Mouse (Mus musculus): ENCODE results near the gene Eftud2.

The Eftud2 gene

DNA sequence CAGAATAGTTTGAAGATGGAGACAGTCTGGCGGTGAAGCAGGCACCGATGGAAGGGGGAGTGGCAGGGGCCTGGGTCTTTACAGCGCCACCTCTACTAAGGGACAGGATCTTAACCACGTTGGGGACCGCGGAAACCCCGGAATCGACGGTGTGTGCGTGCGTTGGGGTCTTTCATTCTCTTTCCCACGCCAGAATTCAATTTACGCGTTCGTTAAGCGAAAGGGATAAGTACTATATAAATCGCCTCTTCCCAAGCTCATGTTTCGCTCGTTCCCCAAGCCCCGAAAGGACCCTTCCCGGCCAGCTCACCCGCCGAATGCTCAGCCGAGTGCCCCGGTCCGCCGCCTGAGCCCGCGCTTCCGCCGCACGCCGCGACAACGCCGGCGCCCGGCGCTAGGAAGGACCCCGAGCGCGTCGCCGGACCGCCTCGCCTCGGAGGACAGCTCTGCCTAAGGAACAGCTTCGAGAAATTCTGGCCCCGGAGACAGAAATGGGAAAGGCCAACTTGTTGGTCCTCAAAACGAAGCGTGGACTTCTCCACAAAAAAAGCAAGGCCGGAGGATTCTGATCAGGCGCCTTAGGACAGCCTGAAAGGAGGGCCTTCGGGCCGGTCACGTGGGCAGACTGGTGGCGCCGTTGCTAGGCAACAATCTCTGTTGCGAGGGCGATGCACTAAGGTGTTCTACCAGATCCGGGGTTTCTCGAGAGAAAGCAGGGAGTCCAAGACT is at the start of gene Eftud2, which contains the start of gene Ccdc103:
Eftud2 (minus strand) TSS at position 401 of the 729 bp plus-strand sequence.
Ccdc103 (plus strand) TSS at position 620 of the 729 bp plus-strand sequence.
- in situ Hi-C loops (cut with MboI, MseI): no loop called here

DNA sequence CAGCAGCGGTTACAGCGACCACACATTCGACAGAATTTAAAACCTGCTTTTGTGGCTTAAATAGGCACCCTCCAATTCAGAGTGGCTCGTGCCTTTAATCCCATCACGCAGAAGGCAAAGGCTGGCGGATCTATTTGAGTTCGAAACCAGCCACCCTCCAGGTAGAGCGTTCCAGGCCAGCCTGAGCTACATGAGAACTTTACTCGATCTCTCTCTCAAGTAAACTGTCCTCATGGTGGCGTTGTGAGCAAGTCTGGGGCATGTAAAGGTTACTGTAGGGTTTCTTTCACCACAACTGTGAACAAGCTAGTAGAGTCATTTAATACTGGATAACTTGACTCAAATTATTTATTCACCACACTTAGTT is 44.5 kb upstream of the Eftud2 start:
- in situ Hi-C loops (cut with MboI, MseI): no loop called here

GRCm38 (mm10) chr11:102924557-102925350 is 44.0 kb upstream of the Eftud2 start, which contains the start of gene Kif18b:
Gene Kif18b, minus strand, starts transcription at chr11:102925124.
- in situ Hi-C loops (cut with MboI, MseI): no loop called here

GRCm38 (mm10) chr11:102921491-102921890 is 40.7 kb upstream of the Eftud2 start:
- in situ Hi-C loops (cut with MboI, MseI): no loop called here

DNA sequence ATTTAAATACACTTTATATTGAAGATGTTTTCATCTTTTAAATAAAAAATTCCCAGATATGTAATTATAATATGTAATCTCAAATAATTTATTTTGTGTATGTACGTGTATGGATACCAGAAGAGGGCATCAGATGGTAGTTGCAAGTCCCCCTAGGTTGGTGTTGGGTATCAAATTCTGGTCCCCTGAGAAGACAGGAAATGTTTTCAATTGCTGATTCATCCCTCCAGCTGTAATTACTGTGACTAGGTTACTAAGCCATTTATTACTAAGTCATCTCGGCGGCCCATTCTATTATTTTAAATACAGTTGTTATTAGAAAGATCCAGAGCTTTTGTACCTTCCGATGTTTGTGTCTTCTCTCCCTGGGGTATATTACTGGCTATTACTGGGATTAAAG is 37.3 kb upstream of the Eftud2 start:
- in situ Hi-C loops (cut with MboI, MseI): no loop called here

- in situ Hi-C loops (cut with MboI, MseI): no loop called here
Measured at GRCm38 (mm10) chr11:102915380-102915779, 34.6 kb upstream of the Eftud2 start.

- in situ Hi-C loops (cut with MboI, MseI): no loop called here
Measured at GRCm38 (mm10) chr11:102911376-102911775, 30.6 kb upstream of the Eftud2 start.

DNA sequence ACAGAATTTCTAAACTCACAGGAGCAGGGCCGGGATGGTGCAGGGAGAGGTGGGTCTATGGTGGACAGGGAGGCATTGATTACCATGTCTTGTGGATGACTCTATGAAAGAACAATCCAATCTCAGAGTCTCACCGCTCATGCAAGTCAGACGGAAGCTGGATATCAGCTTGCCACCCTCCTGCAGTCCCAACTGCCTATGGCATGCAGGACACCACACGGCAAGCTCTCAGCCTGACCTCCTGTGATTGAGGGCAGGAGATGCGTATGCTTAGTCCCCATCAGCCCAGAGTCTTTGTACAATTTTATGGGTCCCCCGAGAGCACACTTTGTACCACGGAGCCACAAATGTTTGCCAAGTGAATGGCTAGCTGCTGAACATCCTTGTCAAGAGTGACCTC is 22.9 kb upstream of the Eftud2 start:
- in situ Hi-C loops (cut with MboI, MseI): no loop called here

GRCm38 (mm10) chr11:102902107-102902506 is 21.3 kb upstream of the Eftud2 start:
- in situ Hi-C loops (cut with MboI, MseI): no loop called here

DNA sequence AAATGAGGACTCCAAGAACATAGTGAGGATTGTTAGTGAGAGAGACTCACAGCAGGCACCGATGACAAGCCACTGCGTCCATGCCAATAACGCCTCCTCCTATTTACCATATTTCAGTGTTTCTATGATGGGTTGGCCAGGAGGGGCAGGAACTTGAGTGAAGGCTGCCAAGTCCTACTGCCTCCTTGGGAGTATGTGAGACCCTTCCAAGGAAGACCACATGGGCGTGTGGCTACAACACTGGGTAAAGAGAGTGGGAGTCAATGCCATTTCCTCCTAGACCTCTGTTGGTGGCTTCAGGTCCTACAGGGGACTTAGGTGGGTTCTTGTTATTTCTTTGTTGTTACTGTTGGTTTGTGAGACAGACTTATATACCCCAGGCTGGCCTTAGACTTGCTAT is 20.4 kb upstream of the Eftud2 start:
- in situ Hi-C loops (cut with MboI, MseI): no loop called here

DNA sequence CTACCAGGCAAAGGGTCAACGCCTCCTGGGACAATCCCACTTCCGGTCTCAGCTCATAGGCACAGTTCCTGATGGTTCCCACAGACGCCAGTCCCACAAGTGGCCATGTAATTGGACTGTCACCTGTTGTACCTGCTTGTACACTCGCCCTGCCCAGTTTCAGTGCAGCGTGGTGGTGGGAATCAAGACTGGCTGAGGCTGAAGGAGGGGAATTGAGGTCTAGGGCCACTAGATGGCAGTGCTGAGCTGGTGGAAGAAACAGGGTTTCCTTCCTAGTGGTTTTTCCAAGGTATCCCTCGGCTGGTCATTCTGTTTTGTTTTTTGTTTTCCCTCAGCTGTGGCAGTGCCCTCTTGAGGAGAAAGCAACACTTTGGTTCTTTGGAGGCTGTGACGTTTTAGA is 20.0 kb upstream of the Eftud2 start, which contains the start of gene Gfap:
Gfap (minus strand) TSS at position 150 of the 400 bp plus-strand sequence.
- in situ Hi-C loops (cut with MboI, MseI): no loop called here

DNA sequence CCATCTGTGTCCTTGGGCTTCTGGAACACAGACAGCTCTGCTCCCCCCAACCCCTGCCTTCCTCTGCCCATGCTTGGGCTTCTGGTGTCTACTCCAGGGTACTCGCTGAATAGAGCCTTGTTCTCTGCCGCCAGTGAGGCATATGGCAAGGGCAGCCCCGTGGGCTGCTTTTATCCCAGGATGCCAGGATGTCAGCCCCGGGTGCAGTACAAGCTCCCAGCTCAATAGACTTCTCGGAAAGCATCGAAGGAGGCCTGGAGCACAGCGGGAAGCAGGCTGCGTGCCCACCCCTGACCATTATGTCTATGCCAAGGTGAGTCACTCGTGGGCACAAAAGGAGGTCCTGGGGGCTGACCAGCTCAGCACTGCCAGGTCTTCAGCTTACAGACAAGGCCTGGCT is 17.6 kb upstream of the Eftud2 start:
- in situ Hi-C loops (cut with MboI, MseI): loop anchor here (5.0 kb wide), 1 partner anchor 94 kb away; no protein-coding TSS in a partner anchor

GRCm38 (mm10) chr11:102896641-102897040 is 15.9 kb upstream of the Eftud2 start:
- in situ Hi-C loops (cut with MboI, MseI): loop anchor here (5.0 kb wide), 1 partner anchor 96 kb away; no protein-coding TSS in a partner anchor

- in situ Hi-C loops (cut with MboI, MseI): loop anchor here (5.0 kb wide), 1 partner anchor 97 kb away; no protein-coding TSS in a partner anchor
Measured at GRCm38 (mm10) chr11:102895779-102896178, 15.0 kb upstream of the Eftud2 start.

GRCm38 (mm10) chr11:102894716-102895115 is 13.9 kb upstream of the Eftud2 start:
- in situ Hi-C loops (cut with MboI, MseI): loop anchor here (5.0 kb wide), 1 partner anchor 98 kb away; no protein-coding TSS in a partner anchor

- in situ Hi-C loops (cut with MboI, MseI): no loop called here
Measured at GRCm38 (mm10) chr11:102893015-102893651, 12.3 kb upstream of the Eftud2 start.

DNA sequence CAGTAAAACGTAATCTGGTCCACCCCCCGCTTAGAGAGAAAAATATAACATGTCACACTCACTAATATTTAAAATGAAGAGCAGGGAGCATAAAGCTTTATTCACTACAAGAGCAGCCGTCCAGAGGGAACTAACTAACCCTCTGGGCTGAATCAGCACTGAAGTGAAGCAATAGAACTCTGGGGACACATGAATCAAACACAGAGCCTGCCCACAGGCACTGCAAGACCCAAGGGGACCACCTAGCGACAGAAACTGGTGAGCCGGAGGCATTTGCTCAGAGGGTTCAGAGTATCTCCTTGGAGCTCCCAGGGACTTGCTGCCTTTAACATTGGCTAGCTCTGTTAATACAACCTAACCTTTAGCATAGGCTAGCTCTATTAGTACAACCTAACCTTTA is 9.3 kb upstream of the Eftud2 start:
- in situ Hi-C loops (cut with MboI, MseI): no loop called here

DNA sequence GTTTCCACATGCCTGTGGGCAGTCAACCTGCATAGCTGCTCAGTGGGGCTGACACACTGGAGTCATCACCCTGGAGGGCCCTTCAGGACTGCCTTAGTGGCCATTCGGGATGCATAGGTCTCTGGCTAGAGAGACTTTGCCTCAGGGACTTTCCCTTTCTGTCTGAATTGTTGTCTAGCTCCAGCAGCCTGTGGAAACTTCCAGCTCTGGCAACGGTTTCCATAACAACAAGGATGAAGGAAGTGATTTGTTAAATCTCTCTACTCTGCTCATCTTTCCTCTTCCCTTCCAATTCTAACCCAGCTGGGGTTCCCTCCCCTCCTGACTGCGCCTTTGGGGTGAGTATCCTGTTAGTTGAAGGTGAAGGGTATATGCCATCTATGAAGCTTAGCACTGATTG is 7.3 kb upstream of the Eftud2 start:
- in situ Hi-C loops (cut with MboI, MseI): no loop called here

DNA sequence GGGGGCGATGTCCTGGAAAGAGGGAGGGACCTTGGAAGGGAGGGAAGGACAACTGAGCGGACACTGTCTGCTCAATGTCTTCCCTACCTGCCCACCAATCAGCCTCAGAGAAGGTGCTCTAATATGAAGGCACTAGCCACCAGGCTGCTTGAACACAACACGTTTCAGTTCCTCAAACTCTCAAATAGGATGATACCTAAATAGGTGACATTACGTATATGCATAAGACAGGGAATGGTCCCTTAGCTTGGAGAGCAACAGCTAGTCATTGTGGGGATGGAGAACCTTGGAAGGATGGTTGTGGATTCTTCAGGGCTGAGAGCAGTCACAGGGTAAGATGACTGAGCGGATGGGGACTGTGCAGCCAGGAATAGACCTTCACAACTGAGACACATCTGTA is 6.6 kb upstream of the Eftud2 start:
- in situ Hi-C loops (cut with MboI, MseI): no loop called here

DNA sequence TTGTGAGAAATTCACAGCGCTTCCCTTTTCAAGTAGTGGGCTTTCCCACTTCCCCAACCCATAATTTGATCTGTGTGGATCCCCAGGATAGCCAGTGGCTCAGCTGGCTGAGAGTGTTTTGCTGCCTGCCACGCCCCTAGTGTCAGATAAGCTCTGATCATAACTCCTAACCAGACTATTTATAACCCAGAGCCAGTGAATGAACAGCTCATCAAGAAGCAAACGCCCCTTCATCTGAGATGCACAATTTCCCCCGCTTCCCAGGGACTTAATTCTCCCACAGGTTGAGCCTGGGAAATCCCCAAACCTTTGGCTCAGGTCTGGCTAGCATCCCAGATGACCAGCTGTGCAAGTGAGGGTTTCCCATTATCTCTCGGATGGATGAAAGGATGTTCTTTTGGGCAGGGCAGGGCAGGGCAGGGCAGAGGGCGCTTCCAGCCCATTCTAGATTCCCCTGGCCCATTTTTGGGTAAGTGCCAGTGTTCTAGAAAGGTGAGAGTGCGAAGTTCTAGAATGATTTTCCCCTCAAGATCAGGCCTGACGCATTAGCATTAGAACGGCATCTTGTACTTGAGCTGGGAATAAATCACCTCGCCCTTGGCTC is 3.9 kb upstream of the Eftud2 start, which contains the start of gene Fam187a:
Fam187a (plus strand) TSS at position 554 of the 604 bp plus-strand sequence.
- in situ Hi-C loops (cut with MboI, MseI): no loop called here
